Mouse (Mus musculus): ENCODE measurements around the gene Aoah. TPM values are rescaled to one million over a fixed set of nuclear protein-coding genes. Genes with fewer than 3 reads are reported as not detected.

Gene Aoah
- polyA plus RNA-seq, 1 experiment, result 0.79 TPM

GRCm38 (mm10) chr13:20787952-20788351 is 6.0 kb upstream of the Aoah start:
- Histone ChIP-seq H3K36me3 (ENCODE audit: control insufficient read depth, insufficient read depth, low read length, poor library complexity, severe bottlenecking) (no peaks in the 10 kb centered on the region), H3K27me3 (ENCODE audit: control insufficient read depth, insufficient read depth, low read length, poor library complexity, severe bottlenecking) (no peaks in the 10 kb centered on the region), H3K27ac (ENCODE audit: insufficient read depth, low read length) (no peak overlapping the region), H3K4me3 (ENCODE audit: low read depth, low read length) (no peak overlapping the region), H3K9ac (ENCODE audit: low read depth, poor library complexity, severe bottlenecking) (no peak overlapping the region), H3K9me3 (replicated peaks; ENCODE audit: control insufficient read depth, insufficient read depth, low read length, poor library complexity, severe bottlenecking) (no peaks in the 10 kb centered on the region), H3K4me1 (ENCODE audit: control insufficient read depth, insufficient read depth, low read length) (no peaks in the 10 kb centered on the region)
- TF ChIP-seq EP300 (IDR thresholded peaks at IDR 0.05; ENCODE audit: insufficient read depth, low read depth, low read length) (no peak), CTCF (IDR thresholded peaks at IDR 0.05; ENCODE audit: low read depth, low read length) (no peak), POLR2A (IDR thresholded peaks at IDR 0.05; ENCODE audit: insufficient read depth, low read length) (no peak)

- Histone ChIP-seq H3K36me3 (ENCODE audit: control insufficient read depth, insufficient read depth, low read length, poor library complexity, severe bottlenecking) (no peaks in the 10 kb centered on the region), H3K9me3 (replicated peaks; ENCODE audit: control insufficient read depth, insufficient read depth, low read length, poor library complexity, severe bottlenecking) (no peaks in the 10 kb centered on the region), H3K4me3 (ENCODE audit: low read depth, low read length) (no peak overlapping the region), H3K27ac (ENCODE audit: insufficient read depth, low read length) (no peak overlapping the region), H3K9ac (ENCODE audit: low read depth, poor library complexity, severe bottlenecking) (no peak overlapping the region), H3K27me3 (ENCODE audit: control insufficient read depth, insufficient read depth, low read length, poor library complexity, severe bottlenecking) (no peaks in the 10 kb centered on the region; the same call in 1 of the 2 replicates), H3K4me1 (ENCODE audit: control insufficient read depth, insufficient read depth, low read length) (no peaks in the 10 kb centered on the region)
- TF ChIP-seq EP300 (IDR thresholded peaks at IDR 0.05; ENCODE audit: insufficient read depth, low read depth, low read length) (no peak), CTCF (IDR thresholded peaks at IDR 0.05; ENCODE audit: low read depth, low read length) (no peak), POLR2A (IDR thresholded peaks at IDR 0.05; ENCODE audit: insufficient read depth, low read length) (no peak)
Measured at GRCm38 (mm10) chr13:20796651-20797050, 2.7 kb downstream of the Aoah start.

DNA sequence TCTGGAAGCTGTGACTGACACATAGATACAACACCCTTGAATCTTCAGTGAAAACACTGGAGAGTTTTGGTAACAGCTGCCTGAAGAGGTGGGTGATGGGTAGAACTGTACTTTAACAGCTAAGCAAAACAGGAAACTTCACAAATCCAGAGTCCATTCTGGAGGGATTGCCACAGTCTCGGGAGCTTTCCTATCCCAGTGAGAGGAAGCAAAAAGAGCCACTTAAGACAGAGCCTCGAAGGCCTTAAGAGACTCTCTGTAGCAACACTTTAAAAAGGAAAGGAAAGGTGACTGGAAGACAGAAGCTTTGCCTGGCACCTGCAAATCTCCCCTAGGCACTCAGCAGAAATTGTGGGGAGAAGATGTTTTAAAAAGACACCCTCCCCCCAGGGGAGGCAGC is 4.6 kb downstream of the Aoah start:
- H3K36me3 ChIP-seq (ENCODE audit: control insufficient read depth, insufficient read depth, low read length, poor library complexity, severe bottlenecking), result no peaks in the 10 kb centered on the region
- no peak overlapping the region for H3K4me3 ChIP-seq (ENCODE audit: low read depth, low read length)
- TF ChIP-seq CTCF (IDR thresholded peaks at IDR 0.05; ENCODE audit: low read depth, low read length) (no peak), EP300 (IDR thresholded peaks at IDR 0.05; ENCODE audit: insufficient read depth, low read depth, low read length) (no peak), POLR2A (IDR thresholded peaks at IDR 0.05; ENCODE audit: insufficient read depth, low read length) (no peak)
- no peak overlapping the region for H3K27ac ChIP-seq (ENCODE audit: insufficient read depth, low read length)
- H3K9me3 ChIP-seq (replicated peaks; ENCODE audit: control insufficient read depth, insufficient read depth, low read length, poor library complexity, severe bottlenecking), result no peaks in the 10 kb centered on the region
- H3K9ac ChIP-seq (ENCODE audit: low read depth, poor library complexity, severe bottlenecking), result no peak overlapping the region
- H3K4me1 ChIP-seq (ENCODE audit: control insufficient read depth, insufficient read depth, low read length), result no peaks in the 10 kb centered on the region
- no peaks in the 10 kb centered on the region; the same call in 1 of the 2 replicates for H3K27me3 ChIP-seq (ENCODE audit: control insufficient read depth, insufficient read depth, low read length, poor library complexity, severe bottlenecking)

GRCm38 (mm10) chr13:20799772-20800171 is 5.9 kb downstream of the Aoah start:
- no peaks in the 10 kb centered on the region; the same call in 1 of the 2 replicates for H3K27me3 ChIP-seq (ENCODE audit: control insufficient read depth, insufficient read depth, low read length, poor library complexity, severe bottlenecking)
- H3K27ac ChIP-seq (ENCODE audit: insufficient read depth, low read length), result no peak overlapping the region
- no peaks in the 10 kb centered on the region for H3K9me3 ChIP-seq (replicated peaks; ENCODE audit: control insufficient read depth, insufficient read depth, low read length, poor library complexity, severe bottlenecking)
- no peaks in the 10 kb centered on the region for H3K36me3 ChIP-seq (ENCODE audit: control insufficient read depth, insufficient read depth, low read length, poor library complexity, severe bottlenecking)
- H3K4me3 ChIP-seq (ENCODE audit: low read depth, low read length), result no peak overlapping the region
- TF ChIP-seq POLR2A (IDR thresholded peaks at IDR 0.05; ENCODE audit: insufficient read depth, low read length) (no peak), EP300 (IDR thresholded peaks at IDR 0.05; ENCODE audit: insufficient read depth, low read depth, low read length) (no peak), CTCF (IDR thresholded peaks at IDR 0.05; ENCODE audit: low read depth, low read length) (no peak)
- H3K9ac ChIP-seq (ENCODE audit: low read depth, poor library complexity, severe bottlenecking), result no peak overlapping the region
- no peaks in the 10 kb centered on the region for H3K4me1 ChIP-seq (ENCODE audit: control insufficient read depth, insufficient read depth, low read length)

DNA sequence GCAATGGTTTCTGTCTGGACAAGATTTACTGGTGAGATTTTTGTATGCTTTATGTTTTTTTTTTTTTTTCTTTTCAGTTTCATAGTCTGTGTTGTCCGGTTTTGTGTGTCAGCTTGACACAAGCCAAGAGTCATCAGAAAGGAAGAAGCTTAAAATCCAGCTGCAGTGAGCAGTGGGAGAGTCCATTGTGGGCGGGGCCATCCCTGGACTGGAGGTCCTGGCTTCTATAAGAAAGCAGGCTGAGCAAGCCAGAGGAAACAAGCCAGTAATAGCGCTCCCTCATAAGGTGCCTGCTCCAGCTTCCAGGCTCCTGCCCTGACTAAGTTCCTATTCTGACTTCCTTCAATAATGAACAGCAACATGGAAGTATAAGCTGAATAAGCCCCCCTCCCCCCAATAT is 6.7 kb downstream of the Aoah start:
- no peak overlapping the region for H3K9ac ChIP-seq (ENCODE audit: low read depth, poor library complexity, severe bottlenecking)
- H3K27me3 ChIP-seq (ENCODE audit: control insufficient read depth, insufficient read depth, low read length, poor library complexity, severe bottlenecking), result no peaks in the 10 kb centered on the region; the same call in 1 of the 2 replicates
- H3K4me1 ChIP-seq (ENCODE audit: control insufficient read depth, insufficient read depth, low read length), result no peaks in the 10 kb centered on the region
- H3K4me3 ChIP-seq (ENCODE audit: low read depth, low read length), result no peak overlapping the region
- no peaks in the 10 kb centered on the region for H3K36me3 ChIP-seq (ENCODE audit: control insufficient read depth, insufficient read depth, low read length, poor library complexity, severe bottlenecking)
- no peak overlapping the region for H3K27ac ChIP-seq (ENCODE audit: insufficient read depth, low read length)
- TF ChIP-seq EP300 (IDR thresholded peaks at IDR 0.05; ENCODE audit: insufficient read depth, low read depth, low read length), result no peak
- TF ChIP-seq CTCF (IDR thresholded peaks at IDR 0.05; ENCODE audit: low read depth, low read length), result no peak
- TF ChIP-seq POLR2A (IDR thresholded peaks at IDR 0.05; ENCODE audit: insufficient read depth, low read length), result no peak
- H3K9me3 ChIP-seq (replicated peaks; ENCODE audit: control insufficient read depth, insufficient read depth, low read length, poor library complexity, severe bottlenecking), result no peaks in the 10 kb centered on the region

- TF ChIP-seq CTCF (IDR thresholded peaks at IDR 0.05; ENCODE audit: low read depth, low read length), result no peak
- TF ChIP-seq EP300 (IDR thresholded peaks at IDR 0.05; ENCODE audit: insufficient read depth, low read depth, low read length), result no peak
- Histone ChIP-seq H3K4me1 (ENCODE audit: control insufficient read depth, insufficient read depth, low read length) (no peaks in the 10 kb centered on the region), H3K9ac (ENCODE audit: low read depth, poor library complexity, severe bottlenecking) (no peak overlapping the region), H3K27ac (ENCODE audit: insufficient read depth, low read length) (no peak overlapping the region), H3K27me3 (ENCODE audit: control insufficient read depth, insufficient read depth, low read length, poor library complexity, severe bottlenecking) (no peaks in the 10 kb centered on the region), H3K4me3 (ENCODE audit: low read depth, low read length) (no peak overlapping the region), H3K36me3 (ENCODE audit: control insufficient read depth, insufficient read depth, low read length, poor library complexity, severe bottlenecking) (no peaks in the 10 kb centered on the region), H3K9me3 (replicated peaks; ENCODE audit: control insufficient read depth, insufficient read depth, low read length, poor library complexity, severe bottlenecking) (no peaks in the 10 kb centered on the region)
Measured at GRCm38 (mm10) chr13:20811782-20812406, 18.0 kb downstream of the Aoah start.

Data from ES-Bruce4 (cell line).